Mouse (Mus musculus) heart, adult 2 months (tissue): ENCODE results near the gene Slc12a1. TPM values are rescaled to one million over a fixed set of nuclear protein-coding genes. Genes with fewer than 3 reads are reported as not detected.
A peak's percentile ranks its signal among the peaks of the same experiment; 100 is the strongest.

Experiments
- DNase-seq, 2 experiments: peaks; one replicate each; pipeline ENCODE4 v3.0.0; 2021
- H3K27ac ChIP-seq: fragments of 200-600 bp; 2 replicates; pipeline ENCODE4 v1.8.1; 2022
- H3K27me3 ChIP-seq: fragments of 200-500 bp; 2 replicates; pipeline ENCODE4 v1.6.1; 2012; ENCODE audit warnings: mild to moderate bottlenecking, low read length, inconsistent platforms, mixed read lengths; ENCODE audit not compliant: control insufficient read depth, insufficient read depth
- H3K36me3 ChIP-seq: fragments of 200-500 bp; 2 replicates; pipeline ENCODE4 v1.6.1; 2012; ENCODE audit warnings: low read length, inconsistent platforms; ENCODE audit not compliant: control insufficient read depth, insufficient read depth
- H3K4me1 ChIP-seq: fragments of 200-500 bp; 2 replicates; pipeline ENCODE4 v1.6.1; 2011; ENCODE audit warnings: low read length; ENCODE audit not compliant: control insufficient read depth, insufficient read depth
- H3K4me3 ChIP-seq: fragments of 200-600 bp; 2 replicates; pipeline ENCODE4 v1.8.1; 2022
- H3K79me2 ChIP-seq: fragments of 200-500 bp; replicated peaks from 2 replicates; pipeline ENCODE4 v1.6.1; 2012; ENCODE audit warnings: mild to moderate bottlenecking, inconsistent platforms, low read length, moderate library complexity, mixed read lengths; ENCODE audit not compliant: control insufficient read depth, insufficient read depth
- H3K9ac ChIP-seq: fragments of 200-500 bp; 2 replicates; pipeline ENCODE4 v1.6.1; 2012; ENCODE audit warnings: low read depth, mild to moderate bottlenecking, control low read depth, inconsistent platforms, low read length, mixed read lengths
- CTCF ChIP-seq: fragments of 200-600 bp; IDR thresholded peaks from 2 replicates; pipeline ENCODE4 v1.8.1; 2022; ENCODE audit warnings: antibody characterized with exemption, mild to moderate bottlenecking, moderate library complexity
- EP300 ChIP-seq: fragments of 200-500 bp; IDR thresholded peaks from 2 replicates; pipeline ENCODE4 v1.6.1; 2011; ENCODE audit warnings: low read depth, low read length, control low read depth; ENCODE audit not compliant: insufficient read depth
- POLR2A ChIP-seq: fragments of 200-500 bp; IDR thresholded peaks from 2 replicates; pipeline ENCODE4 v1.6.1; 2011; ENCODE audit warnings: mild to moderate bottlenecking, low read depth, low read length, control low read depth; ENCODE audit not compliant: insufficient read depth
- WGBS: fragments of 180-500 bp; shearing (Covaris S2); methylation state at CpG from one replicate; pipeline ENCODE4 v1.1.7; 2018; 5-methylcytosine and 5-hydroxymethylcytosine counted together
- intact Hi-C: fragments of 180-260 bp; cut with DNase I; formaldehyde crosslinking; loops from one replicate; pipeline ENCODE4 v1.15.1; 2025
- polyA plus RNA-seq: library from polyadenylated mRNA; depleted of rRNA; stranded (reverse); fragments of >200 nt; gene quantifications from 2 replicates; pipeline ENCODE4 v1.2.3, GENCODE M21; 2012
- total RNA-seq, 2 experiments: library from RNA; stranded (reverse); gene quantifications; 2 replicates each; pipeline ENCODE4 v1.2.3; 2021

Gene Slc12a1
- total and polyA plus RNA-seq, 3 experiments = not detected

DNA sequence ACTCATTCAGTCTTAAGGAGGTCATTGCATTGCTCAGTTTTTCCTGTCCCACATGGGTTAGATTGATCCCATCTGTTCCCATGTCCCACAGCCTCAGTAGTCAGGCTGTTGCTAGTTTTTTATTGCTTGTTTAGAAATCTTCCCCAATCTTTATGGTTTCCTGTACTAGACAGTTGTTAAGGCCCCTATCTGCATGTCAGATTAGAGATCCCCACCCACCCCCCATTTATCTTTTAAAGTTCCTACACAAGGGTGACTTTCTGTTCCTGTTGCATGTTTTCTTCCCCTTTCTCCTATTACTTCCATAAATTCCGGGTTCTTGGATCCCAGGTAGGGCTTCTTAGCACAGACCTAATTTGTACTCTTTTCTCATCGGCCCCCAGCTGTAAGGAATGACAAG, 81.2 kb downstream of the Slc12a1 start:
- H3K4me3 ChIP-seq = no peak overlapping the region
- 71% methylated on average over 2 of the region's 2 CpGs for WGBS
- H3K79me2 ChIP-seq = no peaks in the 10 kb centered on the region
- H3K4me1 ChIP-seq = no peaks in the 10 kb centered on the region
- no peak overlapping the region for H3K27ac ChIP-seq
- DNase-seq = no peak
- intact Hi-C loops = no loop called here
- no peaks in the 10 kb centered on the region for H3K36me3 ChIP-seq
- H3K9ac ChIP-seq = no peak overlapping the region
- H3K27me3 ChIP-seq = no peaks in the 10 kb centered on the region
- no peak for TF ChIP-seq EP300
- TF ChIP-seq CTCF = no peak
- no peak for TF ChIP-seq POLR2A

- no peak for TF ChIP-seq EP300
- TF ChIP-seq POLR2A = no peak
- no peak for TF ChIP-seq CTCF
- WGBS = 79% methylated on average over 2 of the region's 2 CpGs
- intact Hi-C loops = no loop called here
- Histone ChIP-seq H3K79me2 (no peaks in the 10 kb centered on the region), H3K27me3 (no peaks in the 10 kb centered on the region), H3K27ac (no peak overlapping the region), H3K4me1 (no peaks in the 10 kb centered on the region), H3K36me3 (no peaks in the 10 kb centered on the region), H3K4me3 (no peak overlapping the region), H3K9ac (no peak overlapping the region)
- no peak for DNase-seq
Measured at GRCm38 (mm10) chr2:125234049-125234448, 81.7 kb downstream of the Slc12a1 start.

- peaks cover 3% of the 10 kb centered on the region for H3K36me3 ChIP-seq
- no peak for DNase-seq
- H3K4me3 ChIP-seq = no peak overlapping the region
- WGBS = 91% methylated on average over 3 of the region's 3 CpGs
- no peaks in the 10 kb centered on the region for H3K79me2 ChIP-seq
- intact Hi-C loops = no loop called here
- no peak overlapping the region for H3K9ac ChIP-seq
- TF ChIP-seq CTCF (no peak), POLR2A (no peak), EP300 (no peak)
- no peak overlapping the region for H3K27ac ChIP-seq
- peaks cover 2% of the 10 kb centered on the region for H3K4me1 ChIP-seq
- H3K27me3 ChIP-seq = no peaks in the 10 kb centered on the region
Measured at GRCm38 (mm10) chr2:125245545-125246285, 93.4 kb downstream of the Slc12a1 start.

- 6% methylated on average over 9 of the region's 9 CpGs for WGBS
- no peak for DNase-seq
- intact Hi-C loops = no loop called here
- Histone ChIP-seq H3K9ac (peak overlapping the region; percentile 38; the same call in 1 of the 2 replicates), H3K4me1 (peaks cover 2% of the 10 kb centered on the region), H3K36me3 (peaks cover 3% of the 10 kb centered on the region), H3K27ac (peak overlapping the region; percentile 44), H3K27me3 (no peaks in the 10 kb centered on the region), H3K4me3 (peak overlapping the region; percentile 75), H3K79me2 (no peaks in the 10 kb centered on the region)
- TF ChIP-seq POLR2A = no peak
- TF ChIP-seq CTCF = no peak
- TF ChIP-seq EP300 = no peak
Measured at GRCm38 (mm10) chr2:125246669-125247068, 94.4 kb downstream of the Slc12a1 start.

DNA sequence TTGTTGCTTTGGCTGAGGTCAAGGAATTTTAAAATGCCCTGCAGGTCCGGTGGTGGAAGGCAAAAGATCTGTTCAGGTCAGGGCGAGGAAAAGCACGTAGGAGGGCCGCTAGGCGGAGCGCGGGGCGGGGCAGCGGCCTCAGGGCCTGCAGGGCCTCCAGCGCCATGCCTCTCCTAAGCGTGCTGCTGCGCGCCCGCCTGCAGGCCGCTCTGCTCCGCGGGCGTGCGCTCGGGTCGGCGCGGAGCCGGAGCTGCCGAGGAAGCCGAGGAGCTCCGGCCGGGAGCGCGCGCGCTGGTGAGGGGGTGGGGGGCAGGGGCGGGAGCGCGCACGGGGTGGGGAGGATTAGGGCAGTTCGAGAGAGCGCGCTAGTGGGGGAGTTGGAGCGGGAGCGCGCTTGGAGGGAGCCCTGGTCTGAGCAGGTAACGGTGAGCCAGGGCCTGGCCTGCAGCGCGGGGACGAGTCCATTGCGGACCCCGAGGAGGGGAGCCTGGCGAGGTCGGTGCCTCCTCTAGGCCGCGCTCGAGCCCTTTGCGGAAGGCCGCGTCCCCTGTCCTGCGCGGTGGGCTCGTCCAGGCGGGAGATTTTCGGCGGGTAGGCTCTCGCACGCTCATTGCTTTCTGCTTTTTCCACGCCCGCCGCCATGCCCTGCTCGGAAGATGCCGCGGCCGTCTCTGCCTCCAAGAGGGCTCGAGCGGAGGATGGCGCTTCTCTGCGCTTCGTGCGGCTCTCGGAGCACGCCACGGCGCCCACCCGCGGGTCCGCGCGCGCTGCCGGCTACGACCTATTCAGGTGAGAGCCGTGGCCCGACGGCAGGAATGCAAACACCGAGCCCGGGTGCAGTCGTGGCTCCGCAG, 95.0 kb downstream of the Slc12a1 start, which contains the start of gene Dut:
Gene Dut (plus strand): TSS at position 83 of the 854 bp plus-strand sequence.
- no peaks in the 10 kb centered on the region for H3K79me2 ChIP-seq
- no peaks in the 10 kb centered on the region for H3K27me3 ChIP-seq
- intact Hi-C loops = no loop called here
- peak within 1 kb of the TSS; percentile 73 for H3K27ac ChIP-seq
- H3K4me3 ChIP-seq = peak within 1 kb of the TSS; percentile 75
- peak; percentile 59 for TF ChIP-seq CTCF
- TF ChIP-seq EP300 = no peak
- peak; percentile 45; the same call in 1 of the 2 replicates for TF ChIP-seq POLR2A
- peak; percentile 91 to 96 for DNase-seq
- H3K36me3 ChIP-seq = peaks cover 3% of the 10 kb centered on the region
- peaks cover 2% of the 10 kb centered on the region for H3K4me1 ChIP-seq
- peak within 1 kb of the TSS; percentile 75 for H3K9ac ChIP-seq
- WGBS = under 1% methylated on average over 96 of the region's 96 CpGs

DNA sequence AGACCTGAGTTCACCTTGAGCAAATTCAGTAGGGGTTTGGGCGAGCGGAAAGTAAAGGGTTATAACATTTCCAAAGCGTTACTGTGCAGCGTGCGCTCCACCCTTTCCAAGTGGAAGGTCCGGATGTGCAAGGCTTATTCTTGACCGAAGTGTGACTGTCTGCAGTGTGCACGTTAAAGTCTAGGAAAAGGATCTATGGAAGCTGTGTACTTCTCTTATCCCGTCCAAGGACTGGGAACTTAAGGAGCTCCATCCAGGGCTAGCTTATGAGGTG, 95.6 kb downstream of the Slc12a1 start:
- 8% methylated on average over 9 of the region's 9 CpGs for WGBS
- H3K36me3 ChIP-seq = peaks cover 3% of the 10 kb centered on the region
- no peaks in the 10 kb centered on the region for H3K27me3 ChIP-seq
- no peak for DNase-seq
- no peak for TF ChIP-seq CTCF
- no peak for TF ChIP-seq EP300
- no peak for TF ChIP-seq POLR2A
- H3K9ac ChIP-seq = peak overlapping the region; percentile 75
- no peaks in the 10 kb centered on the region for H3K79me2 ChIP-seq
- H3K27ac ChIP-seq = peak overlapping the region; percentile 73
- intact Hi-C loops = no loop called here
- H3K4me3 ChIP-seq = peak overlapping the region; percentile 75
- H3K4me1 ChIP-seq = peaks cover 3% of the 10 kb centered on the region
